Mouse (Mus musculus) embryo, embryonic 10 days (tissue): ENCODE data around the gene Rnf41.
A peak's percentile ranks its signal among the peaks of the same experiment; 100 is the strongest.

Experiments used
- DNase-seq: peaks from one replicate; pipeline ENCODE4 v3.0.0-alpha.2; 2015; ENCODE audit warnings: low spot score

Gene Rnf41

GRCm38 (mm10) chr10:128429454-128429853 is 18.0 kb downstream of the Rnf41 start:
- DNase-seq = no peak

GRCm38 (mm10) chr10:128433417-128433816 is 22.0 kb downstream of the Rnf41 start:
- no peak for DNase-seq

GRCm38 (mm10) chr10:128434681-128435080 is 23.2 kb downstream of the Rnf41 start:
- DNase-seq = no peak

- no peak for DNase-seq
These were observed 23.8 kb downstream of the Rnf41 start for GRCm38 (mm10) chr10:128435186-128435823.

GRCm38 (mm10) chr10:128435873-128436272 is 24.4 kb downstream of the Rnf41 start:
- no peak for DNase-seq

- DNase-seq = no peak
These were observed 24.9 kb downstream of the Rnf41 start for GRCm38 (mm10) chr10:128436376-128436775.

- DNase-seq = no peak
These were observed 27.3 kb downstream of the Rnf41 start for GRCm38 (mm10) chr10:128438675-128439279.

- peak; percentile 20 for DNase-seq
These were observed 28.9 kb downstream of the Rnf41 start for GRCm38 (mm10) chr10:128440407-128440806.

- no peak for DNase-seq
These were observed 30.1 kb downstream of the Rnf41 start for GRCm38 (mm10) chr10:128441324-128442119.

- DNase-seq = no peak
These were observed 31.3 kb downstream of the Rnf41 start for GRCm38 (mm10) chr10:128442718-128443117.

GRCm38 (mm10) chr10:128444354-128444753 is 32.9 kb downstream of the Rnf41 start:
- DNase-seq = no peak

- no peak for DNase-seq
These were observed 34.0 kb downstream of the Rnf41 start for GRCm38 (mm10) chr10:128445407-128445806.

- no peak for DNase-seq
These were observed 39.6 kb downstream of the Rnf41 start for GRCm38 (mm10) chr10:128451014-128451413.

GRCm38 (mm10) chr10:128454471-128454870 is 43.0 kb downstream of the Rnf41 start:
- DNase-seq = no peak

- DNase-seq = peak; percentile 93
These were observed 43.8 kb downstream of the Rnf41 start for GRCm38 (mm10) chr10:128455280-128455679.

- DNase-seq = no peak
These were observed 46.2 kb downstream of the Rnf41 start for GRCm38 (mm10) chr10:128457676-128458075.

- peak; percentile 86 for DNase-seq
These were observed 46.9 kb downstream of the Rnf41 start for GRCm38 (mm10) chr10:128458348-128458718.

GRCm38 (mm10) chr10:128458719-128459408 is 47.4 kb downstream of the Rnf41 start, which contains the start of gene Smarcc2:
Gene Smarcc2, plus strand, starts transcription at chr10:128459248.
- peak; percentile 79 for DNase-seq

- DNase-seq = peak; percentile 40
These were observed 48.2 kb downstream of the Rnf41 start for GRCm38 (mm10) chr10:128459409-128460269.

- peak; percentile 55 for DNase-seq
These were observed 48.8 kb downstream of the Rnf41 start for GRCm38 (mm10) chr10:128460270-128460630.

GRCm38 (mm10) chr10:128474366-128474765 is 62.9 kb downstream of the Rnf41 start:
- DNase-seq = no peak
